ENCODE assay signal across 8 mouse cellular contexts in the genomic region with DNA sequence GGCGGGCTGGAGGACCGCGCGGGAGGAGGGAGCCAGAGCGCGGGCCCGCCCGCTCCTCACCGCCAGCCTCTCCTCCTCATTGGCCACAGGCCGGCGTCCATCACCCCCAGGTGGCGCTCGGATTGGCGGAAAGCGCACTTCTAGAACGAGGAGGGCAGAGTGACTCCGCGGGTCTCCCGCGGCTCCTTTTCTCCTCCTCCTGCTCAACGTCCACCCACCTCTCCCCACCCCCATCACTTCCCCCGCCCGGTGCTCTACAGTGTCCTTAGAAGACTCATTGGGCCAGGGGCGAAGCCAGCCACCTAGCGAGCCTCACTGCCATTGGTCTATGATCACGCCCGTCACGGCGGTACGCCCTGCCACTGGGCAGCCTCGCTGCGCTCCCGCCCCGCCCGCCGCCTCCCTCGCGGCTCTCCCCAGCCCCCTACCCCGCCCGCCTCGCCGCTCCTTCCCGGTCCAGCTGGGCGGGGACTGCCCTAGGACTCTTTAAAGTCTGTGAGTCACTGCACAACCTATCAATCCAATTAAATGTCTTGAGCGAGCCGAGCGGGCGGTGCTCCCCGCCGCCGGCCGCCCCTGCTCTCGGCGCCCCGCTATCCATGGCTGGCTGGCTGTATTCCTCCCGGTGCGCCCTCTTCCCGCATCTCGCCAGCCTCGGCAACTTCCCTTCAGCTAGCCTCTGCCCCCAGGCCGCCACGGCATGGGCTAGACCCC. TPM values are rescaled to one million over a fixed set of nuclear protein-coding genes. Genes with fewer than 3 reads are reported as not detected.
A peak's percentile ranks its signal among the peaks of the same experiment; 100 is the strongest.
DNase-seq lines count a peak whose midpoint lies in the region; ATAC-seq and TF ChIP-seq lines count a peak whose summit lies in the region.

A gene (plus strand): TSS at position 515 of the 714 bp plus-strand sequence.

- peak; percentile 99 for ATAC-seq in heart, embryonic 15.5 days (replicated peaks; ENCODE audit: insufficient number of reproducible peaks, insufficient read depth, low FRiP score, low read depth)
- ATAC-seq in liver, embryonic 14.5 days (ENCODE audit: insufficient read depth): peak; percentile 94
- ATAC-seq in neural tube, embryonic 11.5 days (ENCODE audit: insufficient read depth, low FRiP score, low TSS enrichment): peak; percentile 100
- peak; percentile 99 for ATAC-seq in stomach, postnatal 0 days (ENCODE audit: low FRiP score, low TSS enrichment)

- H3K9ac ChIP-seq in heart, embryonic 15.5 days: peak within 1 kb of the TSS; percentile 79
- H3K9ac ChIP-seq in liver, embryonic 14.5 days (replicated peaks): peak within 1 kb of the TSS; percentile 86
- peak within 1 kb of the TSS; percentile 62 for H3K9ac ChIP-seq in neural tube, embryonic 11.5 days (ENCODE audit: low read length)
- H3K9ac ChIP-seq in stomach, postnatal 0 days (ENCODE audit: low read length): peak within 1 kb of the TSS; percentile 80

- H3K4me3 ChIP-seq in forebrain, embryonic 10.5 days: peak within 1 kb of the TSS; percentile 87
- H3K4me3 ChIP-seq in heart, embryonic 15.5 days: peak within 1 kb of the TSS; percentile 75
- H3K4me3 ChIP-seq in liver, embryonic 14.5 days (ENCODE audit: insufficient read depth in 1 of 2, low read depth in 2 of 2, low read length in 2 of 2): peak within 1 kb of the TSS; percentile 65 to 85
- peak within 1 kb of the TSS; percentile 63 for H3K4me3 ChIP-seq in neural tube, embryonic 11.5 days (ENCODE audit: low read depth, low read length)
- H3K4me3 ChIP-seq in stomach, postnatal 0 days (ENCODE audit: low read depth, low read length): peak within 1 kb of the TSS; percentile 86

- peaks cover 36% of the 10 kb centered on the region for H3K27me3 ChIP-seq in forebrain, embryonic 10.5 days (ENCODE audit: poor library complexity, severe bottlenecking)
- H3K27me3 ChIP-seq in heart, embryonic 15.5 days: no peaks in the 10 kb centered on the region
- H3K27me3 ChIP-seq in liver, embryonic 14.5 days (ENCODE audit: control insufficient read depth, insufficient read depth, low read length): no peaks in the 10 kb centered on the region
- H3K27me3 ChIP-seq in neural tube, embryonic 11.5 days (ENCODE audit: control insufficient read depth, insufficient read depth, low read length): no peaks in the 10 kb centered on the region
- H3K27me3 ChIP-seq in stomach, postnatal 0 days (ENCODE audit: control insufficient read depth, insufficient read depth, low read length): no peaks in the 10 kb centered on the region

- peak; percentile 14; the same call in 1 of the 2 replicates for TF ChIP-seq CTCF in liver, embryonic 14.5 days (IDR thresholded peaks at IDR 0.05; ENCODE audit: low read depth)
- TF ChIP-seq CTCF in stomach, postnatal 0 days (IDR thresholded peaks at IDR 0.05; ENCODE audit: low read depth): peak; percentile 53

- H3K36me3 ChIP-seq in forebrain, embryonic 10.5 days (replicated peaks): no peaks in the 10 kb centered on the region; the same call in 1 of the 2 replicates
- no peaks in the 10 kb centered on the region for H3K36me3 ChIP-seq in heart, embryonic 15.5 days
- H3K36me3 ChIP-seq in liver, embryonic 14.5 days (replicated peaks; ENCODE audit: control insufficient read depth, insufficient read depth, low read depth): no peaks in the 10 kb centered on the region
- H3K36me3 ChIP-seq in neural tube, embryonic 11.5 days (ENCODE audit: control insufficient read depth, insufficient read depth, low read length): no peaks in the 10 kb centered on the region
- no peaks in the 10 kb centered on the region for H3K36me3 ChIP-seq in stomach, postnatal 0 days (ENCODE audit: control insufficient read depth, insufficient read depth, low read length)

- H3K4me2 ChIP-seq in heart, embryonic 15.5 days: peak within 1 kb of the TSS; percentile 83
- H3K4me2 ChIP-seq in liver, embryonic 14.5 days (ENCODE audit: low read depth): peak within 1 kb of the TSS; percentile 93
- H3K4me2 ChIP-seq in neural tube, embryonic 11.5 days (ENCODE audit: low read depth): peak within 1 kb of the TSS; percentile 83
- H3K4me2 ChIP-seq in stomach, postnatal 0 days (replicated peaks; ENCODE audit: low read depth): peak within 1 kb of the TSS; percentile 87

- peak; percentile 93 to 96 for DNase-seq in CD8-positive naive resting alpha-beta T cell, adult 2 months (ENCODE audit: low read depth in 2 of 2, low spot score in 2 of 2)
- DNase-seq in c-Kit-positive CD71-negative TER-119-negative erythroid progenitor cells, embryonic 14.5 days (ENCODE audit: low read depth): peak; percentile 91
- peak; percentile 97 for DNase-seq in forebrain, embryonic 10.5 days (ENCODE audit: extremely low spot score, low spot score)
- DNase-seq in kidney, postnatal 25 days: peak; percentile 99 to 100
- DNase-seq in liver, embryonic 14.5 days (ENCODE audit: low read depth in 3 of 3, low spot score in 3 of 3): peak; percentile 91 to 93 (median 92)
- DNase-seq in neural tube, embryonic 11.5 days (ENCODE audit: low spot score): peak; percentile 99
- DNase-seq in stomach, postnatal 0 days (ENCODE audit: low spot score): peak; percentile 99

- H3K4me1 ChIP-seq in forebrain, embryonic 10.5 days: peaks cover 26% of the 10 kb centered on the region
- peaks cover 16% of the 10 kb centered on the region for H3K4me1 ChIP-seq in heart, embryonic 15.5 days (replicated peaks)
- H3K4me1 ChIP-seq in liver, embryonic 14.5 days (replicated peaks; ENCODE audit: control insufficient read depth in 2 of 2, insufficient read depth in 2 of 2, low read length in 1 of 2): peaks cover 14 to 33% of the 10 kb centered on the region in 2 experiments
- peaks cover 3% of the 10 kb centered on the region; the same call in 1 of the 2 replicates for H3K4me1 ChIP-seq in neural tube, embryonic 11.5 days (ENCODE audit: control insufficient read depth, insufficient read depth, low read length)
- no peaks in the 10 kb centered on the region for H3K4me1 ChIP-seq in stomach, postnatal 0 days (replicated peaks; ENCODE audit: control insufficient read depth, insufficient read depth)

- no peaks in the 10 kb centered on the region for H3K9me3 ChIP-seq in forebrain, embryonic 10.5 days
- no peaks in the 10 kb centered on the region for H3K9me3 ChIP-seq in heart, embryonic 15.5 days (replicated peaks)
- H3K9me3 ChIP-seq in liver, embryonic 14.5 days (ENCODE audit: control insufficient read depth, low read length): no peaks in the 10 kb centered on the region
- H3K9me3 ChIP-seq in neural tube, embryonic 11.5 days (ENCODE audit: control insufficient read depth, low read length): no peaks in the 10 kb centered on the region
- H3K9me3 ChIP-seq in stomach, postnatal 0 days (ENCODE audit: control insufficient read depth, low read length): no peaks in the 10 kb centered on the region

- no peak for TF ChIP-seq EP300 in liver, embryonic 14.5 days (IDR thresholded peaks at IDR 0.05; ENCODE audit: low read depth)
- no peak for TF ChIP-seq EP300 in stomach, postnatal 0 days (optimal IDR thresholded peaks at IDR 0.05)

- peak within 1 kb of the TSS; percentile 93 for H3K27ac ChIP-seq in forebrain, embryonic 10.5 days
- peak within 1 kb of the TSS; percentile 96 for H3K27ac ChIP-seq in heart, embryonic 15.5 days
- H3K27ac ChIP-seq in liver, embryonic 14.5 days: peak within 1 kb of the TSS; percentile 54
- peak within 1 kb of the TSS; percentile 93 for H3K27ac ChIP-seq in neural tube, embryonic 11.5 days (ENCODE audit: low read depth, low read length)
- peak within 1 kb of the TSS; percentile 94 for H3K27ac ChIP-seq in stomach, postnatal 0 days (replicated peaks)

- WGBS in forebrain, embryonic 10.5 days: under 1% methylated on average over 61 of the region's 62 CpGs
- under 1% methylated on average over 62 of the region's 62 CpGs for WGBS in heart, embryonic 15.5 days
- WGBS in liver, embryonic 14.5 days (ENCODE audit: insufficient replicate concordance): under 1% methylated on average over 57 of the region's 62 CpGs
- under 1% methylated on average over 47 of the region's 62 CpGs for WGBS in neural tube, embryonic 11.5 days
- 0% methylated on average over 44 of the region's 62 CpGs for WGBS in stomach, postnatal 0 days

RNA-seq across cellular contexts. Expression of the gene that starts here (rescaled TPM):
- polyA plus RNA-seq in forebrain, embryonic 10.5 days (2016; fragmentation: Nextera tagmentation; extraction: Ambion mirVana): 27.5 and 27.7 TPM in 2 replicates
- polyA plus RNA-seq in heart, embryonic 15.5 days (2015; fragmentation: Nextera tagmentation; extraction: Ambion mirVana): 32.0 and 33.7 TPM in 2 replicates
- 10.5 and 11.6 TPM in 2 replicates for polyA plus RNA-seq in liver, embryonic 14.5 days (2012; rRNA removed)
- polyA plus RNA-seq in liver, embryonic 14.5 days (2014; fragmentation: Nextera tagmentation; extraction: Ambion mirVana): 22.5 and 23.6 TPM in 2 replicates
- polyA plus RNA-seq in neural tube, embryonic 11.5 days (2014; fragmentation: Nextera tagmentation; extraction: Ambion mirVana): 22.3 and 25.7 TPM in 2 replicates
- polyA plus RNA-seq in stomach, postnatal 0 days (2015; fragmentation: Nextera tagmentation; extraction: Ambion mirVana): 28.3 and 29.9 TPM in 2 replicates

Comparison
In these comparisons a context has a peak if more than half of its experiments do, and no peak if none do; other contexts are left out.
1. Peak in every context shown above with its lines: DNase-seq, ATAC-seq, H3K4me3 ChIP-seq and H3K27ac ChIP-seq.